ENCODE assay signal across 22 mouse cellular contexts in genomic region chr6:41505323-41505722, GRCm38 (mm10). TPM values are rescaled to one million over a fixed set of nuclear protein-coding genes. Genes with fewer than 3 reads are reported as not detected.
A peak's percentile ranks its signal among the peaks of the same experiment; 100 is the strongest.
DNase-seq lines count a peak whose midpoint lies in the region; ATAC-seq and TF ChIP-seq lines count a peak whose summit lies in the region.
"Had no signal": no experiment of that assay in that cellular context is flagged by ENCODE, and none has a peak within 500 bp of the region (broad histone marks: within the 10 kb centered on the region; RNA-seq: fewer than 3 reads in every experiment).

No protein-coding gene starts in this region.

- DNase-seq in liver, postnatal 0 days: no peak
- DNase-seq in liver, embryonic 11.5 days (ENCODE audit: low spot score): no peak
- DNase-seq in brain, adult 2 months (ENCODE audit: low read depth, low spot score): peak; percentile 6
- DNase-seq in naive thymus-derived CD4-positive, alpha-beta T cell, adult 2 months (ENCODE audit: low read depth): peak; percentile 39
- peak; percentile 57 for DNase-seq in thymus, postnatal 4 days
- no peak for DNase-seq in retina, postnatal 1 day
- no peak for DNase-seq in gastrocnemius, postnatal 14 days
- DNase-seq: cerebellum, adult 11 months; kidney, adult 18-20 months; kidney, postnatal 36 days had no signal

- no peak overlapping the region for H3K27ac ChIP-seq in liver, postnatal 0 days (ENCODE audit: low read depth)
- H3K27ac ChIP-seq in liver, embryonic 11.5 days (ENCODE audit: low read depth, low read length): no peak overlapping the region
- H3K27ac ChIP-seq: hindbrain, embryonic 13.5 days; limb, embryonic 12.5 days; lung, embryonic 15.5 days; neural tube, embryonic 13.5 days had no signal

- no peaks in the 10 kb centered on the region for H3K4me1 ChIP-seq in liver, postnatal 0 days (ENCODE audit: insufficient read depth)
- no peaks in the 10 kb centered on the region for H3K4me1 ChIP-seq in liver, embryonic 11.5 days (replicated peaks; ENCODE audit: control insufficient read depth, insufficient read depth, low read length)
- H3K4me1 ChIP-seq: hindbrain, embryonic 13.5 days; limb, embryonic 12.5 days; lung, embryonic 15.5 days; neural tube, embryonic 13.5 days had no signal

- ATAC-seq in liver, postnatal 0 days: no peak
- no peak for ATAC-seq in liver, embryonic 11.5 days (replicated peaks; ENCODE audit: low FRiP score)
- ATAC-seq: Patski had no signal

- no peak overlapping the region for H3K9ac ChIP-seq in liver, postnatal 0 days (replicated peaks)
- no peak overlapping the region for H3K9ac ChIP-seq in liver, embryonic 11.5 days (ENCODE audit: low read depth, low read length)
- H3K9ac ChIP-seq: hindbrain, embryonic 13.5 days; limb, embryonic 12.5 days; lung, embryonic 15.5 days; neural tube, embryonic 13.5 days had no signal

- intact Hi-C loops in gastrocnemius, postnatal 14 days (cut with DNase I; ENCODE audit: low total_unique reads): no loop called here

- H3K9me3 ChIP-seq in liver, postnatal 0 days (ENCODE audit: low read length): no peaks in the 10 kb centered on the region
- no peaks in the 10 kb centered on the region for H3K9me3 ChIP-seq in liver, embryonic 11.5 days (ENCODE audit: control insufficient read depth, low read length)
- H3K9me3 ChIP-seq: hindbrain, embryonic 13.5 days; limb, embryonic 12.5 days; lung, embryonic 15.5 days; neural tube, embryonic 13.5 days had no signal

- H3K4me2 ChIP-seq in liver, postnatal 0 days (ENCODE audit: low read depth, low read length): no peak overlapping the region
- H3K4me2 ChIP-seq in liver, embryonic 11.5 days: no peak overlapping the region
- H3K4me2 ChIP-seq: hindbrain, embryonic 13.5 days; limb, embryonic 12.5 days; lung, embryonic 15.5 days; neural tube, embryonic 13.5 days had no signal

- H3K4me3 ChIP-seq in liver, postnatal 0 days (ENCODE audit: low read depth, low read length): no peak overlapping the region
- no peak overlapping the region for H3K4me3 ChIP-seq in liver, embryonic 11.5 days (ENCODE audit: low read depth, low read length)
- H3K4me3 ChIP-seq: hindbrain, embryonic 13.5 days; limb, embryonic 12.5 days; lung, embryonic 15.5 days; neural tube, embryonic 13.5 days had no signal

- whole genome bisulfite sequencing in liver, postnatal 0 days (ENCODE audit: insufficient replicate concordance): 60% methylated on average over 6 of the region's 6 CpGs
- WGBS in liver, embryonic 11.5 days: 66% methylated on average over 6 of the region's 6 CpGs

- H3K27me3 ChIP-seq in liver, postnatal 0 days (ENCODE audit: insufficient read depth, low read length): no peaks in the 10 kb centered on the region
- no peaks in the 10 kb centered on the region for H3K27me3 ChIP-seq in liver, embryonic 11.5 days (replicated peaks; ENCODE audit: control insufficient read depth, insufficient read depth, low read length)
- H3K27me3 ChIP-seq: hindbrain, embryonic 13.5 days; limb, embryonic 12.5 days; lung, embryonic 15.5 days; neural tube, embryonic 13.5 days had no signal

- no peak for TF ChIP-seq EP300 in liver, postnatal 0 days (IDR thresholded peaks at IDR 0.05; ENCODE audit: low read depth)

- H3K36me3 ChIP-seq in liver, postnatal 0 days (replicated peaks; ENCODE audit: insufficient read depth, low read length): no peaks in the 10 kb centered on the region
- H3K36me3 ChIP-seq in liver, embryonic 11.5 days (ENCODE audit: control insufficient read depth, insufficient read depth, low read length): no peaks in the 10 kb centered on the region
- H3K36me3 ChIP-seq: hindbrain, embryonic 13.5 days; limb, embryonic 12.5 days; lung, embryonic 15.5 days; neural tube, embryonic 13.5 days had no signal

- TF ChIP-seq CTCF in liver, postnatal 0 days (IDR thresholded peaks at IDR 0.05; ENCODE audit: low read depth): peak; percentile 23; the same call in 1 of the 2 replicates

RNA-seq across cellular contexts. Expression of gene Prss2, which starts 16.3 kb away (rescaled TPM):
- 0.18 and 10.5 TPM in 2 replicates for polyA plus RNA-seq in liver, postnatal 0 days (2015; fragmentation: Nextera tagmentation; extraction: Ambion mirVana)
- 0.22 TPM in 1 of 2 replicates, not detected in the other for polyA plus RNA-seq in liver, embryonic 11.5 days (2014; fragmentation: Nextera tagmentation; extraction: Ambion mirVana)
- not detected for total RNA-seq in gastrocnemius, postnatal 14 days (2021)
- total RNA-seq: granulocyte monocyte progenitor cell, adult 5-6 weeks; layer of hippocampus, postnatal 25 days; megakaryocyte, adult 5-6 weeks had no signal
- polyA plus RNA-seq: embryonic facial prominence, embryonic 14.5 days; forebrain, embryonic 11.5 days; heart, postnatal 0 days; hindbrain, embryonic 13.5 days; limb, embryonic 12.5 days; lung, embryonic 15.5 days; neural tube, embryonic 13.5 days; Patski; stomach, embryonic 14.5 days had no signal

RNA-seq across cellular contexts. Expression of gene Prss1, which starts 46.6 kb away (rescaled TPM):
- polyA plus RNA-seq in liver, postnatal 0 days (2015; fragmentation: Nextera tagmentation; extraction: Ambion mirVana): 4.4 TPM in 1 of 2 replicates, not detected in the other
- not detected in 2 replicates for polyA plus RNA-seq in liver, embryonic 11.5 days (2014; fragmentation: Nextera tagmentation; extraction: Ambion mirVana)
- total RNA-seq in gastrocnemius, postnatal 14 days (2021): not detected
- total RNA-seq: granulocyte monocyte progenitor cell, adult 5-6 weeks; layer of hippocampus, postnatal 25 days; megakaryocyte, adult 5-6 weeks had no signal
- polyA plus RNA-seq: embryonic facial prominence, embryonic 14.5 days; forebrain, embryonic 11.5 days; heart, postnatal 0 days; hindbrain, embryonic 13.5 days; limb, embryonic 12.5 days; lung, embryonic 15.5 days; neural tube, embryonic 13.5 days; Patski; stomach, embryonic 14.5 days had no signal

RNA-seq across cellular contexts. Expression of gene Gm10334, which starts 59.4 kb away (rescaled TPM):
- polyA plus RNA-seq in liver, postnatal 0 days (2015; fragmentation: Nextera tagmentation; extraction: Ambion mirVana): 2.3 TPM in 1 of 2 replicates, not detected in the other
- not detected in 2 replicates for polyA plus RNA-seq in liver, embryonic 11.5 days (2014; fragmentation: Nextera tagmentation; extraction: Ambion mirVana)
- total RNA-seq in gastrocnemius, postnatal 14 days (2021): not detected
- total RNA-seq: granulocyte monocyte progenitor cell, adult 5-6 weeks; layer of hippocampus, postnatal 25 days; megakaryocyte, adult 5-6 weeks had no signal
- polyA plus RNA-seq: embryonic facial prominence, embryonic 14.5 days; forebrain, embryonic 11.5 days; heart, postnatal 0 days; limb, embryonic 12.5 days; lung, embryonic 15.5 days; neural tube, embryonic 13.5 days; Patski; stomach, embryonic 14.5 days had no signal

Comparison
In these comparisons a context has a peak if more than half of its experiments do, and no peak if none do; other contexts are left out.
1. DNase-seq: peak in brain, adult 2 months (single experiment), naive thymus-derived CD4-positive, alpha-beta T cell, adult 2 months (single experiment) and thymus, postnatal 4 days (single experiment); none in liver, postnatal 0 days (single experiment), liver, embryonic 11.5 days (single experiment), retina, postnatal 1 day (single experiment) and gastrocnemius, postnatal 14 days (single experiment).